Mouse (Mus musculus): ENCODE measurements around the gene Limk2. TPM values are rescaled to one million over a fixed set of nuclear protein-coding genes. Genes with fewer than 3 reads are reported as not detected.

The Limk2 gene
- polyA plus RNA-seq, 1 experiment from 2014 or later, result 54.5 TPM

- ATAC-seq (ENCODE audit: low read depth), result no peak
- Histone ChIP-seq H3K9me3 (ENCODE audit: control insufficient read depth, low read length) (no peaks in the 10 kb centered on the region), H3K27ac (ENCODE audit: low read length) (no peak overlapping the region), H3K9ac (ENCODE audit: low read length) (no peak overlapping the region), H3K27me3 (ENCODE audit: control insufficient read depth, insufficient read depth, low read depth, low read length) (no peaks in the 10 kb centered on the region), H3K4me3 (ENCODE audit: low read length) (no peak overlapping the region), H3K36me3 (ENCODE audit: control insufficient read depth, insufficient read depth, low read length) (no peaks in the 10 kb centered on the region), H3K4me1 (replicated peaks; ENCODE audit: control insufficient read depth, insufficient read depth, low read length) (no peaks in the 10 kb centered on the region; the same call in 1 of the 2 replicates), H3K4me2 (ENCODE audit: low read depth, low read length) (no peak overlapping the region)
- 80% methylated on average over 8 of the region's 8 CpGs for WGBS
Observed at GRCm38 (mm10) chr11:3396562-3396961, 12.4 kb downstream of the Limk2 start.

GRCm38 (mm10) chr11:3396091-3396490 lies 12.9 kb downstream of the Limk2 start:
- ATAC-seq (ENCODE audit: low read depth), result no peak
- no peak overlapping the region for H3K9ac ChIP-seq (ENCODE audit: low read length)
- no peaks in the 10 kb centered on the region for H3K36me3 ChIP-seq (ENCODE audit: control insufficient read depth, insufficient read depth, low read length)
- no peak overlapping the region for H3K27ac ChIP-seq (ENCODE audit: low read length)
- no peaks in the 10 kb centered on the region for H3K9me3 ChIP-seq (ENCODE audit: control insufficient read depth, low read length)
- no peak overlapping the region for H3K4me2 ChIP-seq (ENCODE audit: low read depth, low read length)
- WGBS, result 88% methylated on average over 3 of the region's 3 CpGs
- H3K4me3 ChIP-seq (ENCODE audit: low read length), result no peak overlapping the region
- no peaks in the 10 kb centered on the region for H3K27me3 ChIP-seq (ENCODE audit: control insufficient read depth, insufficient read depth, low read depth, low read length)
- peaks cover 2% of the 10 kb centered on the region; the same call in 1 of the 2 replicates for H3K4me1 ChIP-seq (replicated peaks; ENCODE audit: control insufficient read depth, insufficient read depth, low read length)

GRCm38 (mm10) chr11:3394520-3394919 lies 14.5 kb downstream of the Limk2 start:
- no peak overlapping the region for H3K4me3 ChIP-seq (ENCODE audit: low read length)
- ATAC-seq (ENCODE audit: low read depth), result no peak
- H3K27me3 ChIP-seq (ENCODE audit: control insufficient read depth, insufficient read depth, low read depth, low read length), result no peaks in the 10 kb centered on the region
- H3K36me3 ChIP-seq (ENCODE audit: control insufficient read depth, insufficient read depth, low read length), result no peaks in the 10 kb centered on the region
- H3K27ac ChIP-seq (ENCODE audit: low read length), result no peak overlapping the region
- WGBS, result 69% methylated on average over 5 of the region's 5 CpGs
- H3K9ac ChIP-seq (ENCODE audit: low read length), result no peak overlapping the region
- H3K9me3 ChIP-seq (ENCODE audit: control insufficient read depth, low read length), result no peaks in the 10 kb centered on the region
- no peak overlapping the region for H3K4me2 ChIP-seq (ENCODE audit: low read depth, low read length)
- H3K4me1 ChIP-seq (replicated peaks; ENCODE audit: control insufficient read depth, insufficient read depth, low read length), result peaks cover 2% of the 10 kb centered on the region; the same call in 1 of the 2 replicates

- Histone ChIP-seq H3K27me3 (ENCODE audit: control insufficient read depth, insufficient read depth, low read depth, low read length) (no peaks in the 10 kb centered on the region), H3K4me2 (ENCODE audit: low read depth, low read length) (no peak overlapping the region), H3K9ac (ENCODE audit: low read length) (no peak overlapping the region), H3K4me3 (ENCODE audit: low read length) (no peak overlapping the region), H3K4me1 (replicated peaks; ENCODE audit: control insufficient read depth, insufficient read depth, low read length) (peaks cover 2% of the 10 kb centered on the region; the same call in 1 of the 2 replicates), H3K36me3 (ENCODE audit: control insufficient read depth, insufficient read depth, low read length) (no peaks in the 10 kb centered on the region), H3K9me3 (ENCODE audit: control insufficient read depth, low read length) (no peaks in the 10 kb centered on the region), H3K27ac (ENCODE audit: low read length) (peak overlapping the region; percentile 64)
- WGBS, result 68% methylated on average over 8 of the region's 8 CpGs
- ATAC-seq (ENCODE audit: low read depth), result peak; percentile 68; the same call in 1 of the 2 replicates
Observed at GRCm38 (mm10) chr11:3392526-3392925, 16.5 kb downstream of the Limk2 start.

GRCm38 (mm10) chr11:3390789-3391188 lies 18.2 kb downstream of the Limk2 start:
- no peaks in the 10 kb centered on the region for H3K9me3 ChIP-seq (ENCODE audit: control insufficient read depth, low read length)
- H3K4me1 ChIP-seq (replicated peaks; ENCODE audit: control insufficient read depth, insufficient read depth, low read length), result peaks cover 2% of the 10 kb centered on the region; the same call in 1 of the 2 replicates
- no peak overlapping the region for H3K4me2 ChIP-seq (ENCODE audit: low read depth, low read length)
- no peaks in the 10 kb centered on the region for H3K27me3 ChIP-seq (ENCODE audit: control insufficient read depth, insufficient read depth, low read depth, low read length)
- peak overlapping the region; percentile 68 for H3K27ac ChIP-seq (ENCODE audit: low read length)
- ATAC-seq (ENCODE audit: low read depth), result peak; percentile 28; the same call in 1 of the 2 replicates
- no peak overlapping the region for H3K9ac ChIP-seq (ENCODE audit: low read length)
- no peak overlapping the region for H3K4me3 ChIP-seq (ENCODE audit: low read length)
- H3K36me3 ChIP-seq (ENCODE audit: control insufficient read depth, insufficient read depth, low read length), result no peaks in the 10 kb centered on the region
- WGBS, result 61% methylated on average over 5 of the region's 5 CpGs

- Histone ChIP-seq H3K27me3 (ENCODE audit: control insufficient read depth, insufficient read depth, low read depth, low read length) (no peaks in the 10 kb centered on the region), H3K4me3 (ENCODE audit: low read length) (no peak overlapping the region), H3K27ac (ENCODE audit: low read length) (peak overlapping the region; percentile 44; the same call in 1 of the 2 replicates), H3K36me3 (ENCODE audit: control insufficient read depth, insufficient read depth, low read length) (no peaks in the 10 kb centered on the region), H3K4me2 (ENCODE audit: low read depth, low read length) (no peak overlapping the region), H3K9ac (ENCODE audit: low read length) (no peak overlapping the region), H3K9me3 (ENCODE audit: control insufficient read depth, low read length) (no peaks in the 10 kb centered on the region), H3K4me1 (replicated peaks; ENCODE audit: control insufficient read depth, insufficient read depth, low read length) (peaks cover 2% of the 10 kb centered on the region; the same call in 1 of the 2 replicates)
- ATAC-seq (ENCODE audit: low read depth), result no peak
- 63% methylated on average over 5 of the region's 5 CpGs for WGBS
Observed at GRCm38 (mm10) chr11:3389996-3390395, 19.0 kb downstream of the Limk2 start.

- H3K4me3 ChIP-seq (ENCODE audit: low read length), result no peak overlapping the region
- no peak overlapping the region for H3K4me2 ChIP-seq (ENCODE audit: low read depth, low read length)
- 0 out of 2 replicates have a peak, but pooled peaks cover 2% of the 10 kb centered on the region for H3K4me1 ChIP-seq (replicated peaks; ENCODE audit: control insufficient read depth, insufficient read depth, low read length)
- 70% methylated on average over 6 of the region's 6 CpGs for WGBS
- no peak overlapping the region for H3K9ac ChIP-seq (ENCODE audit: low read length)
- no peak for ATAC-seq (ENCODE audit: low read depth)
- peaks cover 11% of the 10 kb centered on the region for H3K36me3 ChIP-seq (ENCODE audit: control insufficient read depth, insufficient read depth, low read length)
- H3K9me3 ChIP-seq (ENCODE audit: control insufficient read depth, low read length), result no peaks in the 10 kb centered on the region
- no peaks in the 10 kb centered on the region for H3K27me3 ChIP-seq (ENCODE audit: control insufficient read depth, insufficient read depth, low read depth, low read length)
- no peak overlapping the region for H3K27ac ChIP-seq (ENCODE audit: low read length)
Observed at GRCm38 (mm10) chr11:3387482-3388196, 21.4 kb downstream of the Limk2 start.

- no peak overlapping the region for H3K4me2 ChIP-seq (ENCODE audit: low read depth, low read length)
- no peak overlapping the region for H3K27ac ChIP-seq (ENCODE audit: low read length)
- peaks cover 13% of the 10 kb centered on the region for H3K36me3 ChIP-seq (ENCODE audit: control insufficient read depth, insufficient read depth, low read length)
- H3K4me3 ChIP-seq (ENCODE audit: low read length), result no peak overlapping the region
- H3K4me1 ChIP-seq (replicated peaks; ENCODE audit: control insufficient read depth, insufficient read depth, low read length), result 0 out of 2 replicates have a peak, but pooled peaks cover 2% of the 10 kb centered on the region
- H3K9ac ChIP-seq (ENCODE audit: low read length), result no peak overlapping the region
- ATAC-seq (ENCODE audit: low read depth), result peak; percentile 82
- no peaks in the 10 kb centered on the region for H3K9me3 ChIP-seq (ENCODE audit: control insufficient read depth, low read length)
- H3K27me3 ChIP-seq (ENCODE audit: control insufficient read depth, insufficient read depth, low read depth, low read length), result no peaks in the 10 kb centered on the region
- 11% methylated on average over 4 of the region's 4 CpGs for WGBS
Observed at GRCm38 (mm10) chr11:3386941-3387368, 22.0 kb downstream of the Limk2 start.

GRCm38 (mm10) chr11:3382602-3383594 lies 26.1 kb downstream of the Limk2 start:
- Histone ChIP-seq H3K9ac (ENCODE audit: low read length) (no peak overlapping the region), H3K4me2 (ENCODE audit: low read depth, low read length) (no peak overlapping the region), H3K36me3 (ENCODE audit: control insufficient read depth, insufficient read depth, low read length) (peaks cover 13% of the 10 kb centered on the region), H3K9me3 (ENCODE audit: control insufficient read depth, low read length) (no peaks in the 10 kb centered on the region), H3K27ac (ENCODE audit: low read length) (no peak overlapping the region), H3K4me3 (ENCODE audit: low read length) (no peak overlapping the region), H3K27me3 (ENCODE audit: control insufficient read depth, insufficient read depth, low read depth, low read length) (no peaks in the 10 kb centered on the region), H3K4me1 (replicated peaks; ENCODE audit: control insufficient read depth, insufficient read depth, low read length) (no peaks in the 10 kb centered on the region)
- WGBS, result 77% methylated on average over 5 of the region's 5 CpGs
- no peak for ATAC-seq (ENCODE audit: low read depth)
